Mouse (Mus musculus) kidney, embryonic 14.5 days (tissue): ENCODE results near the gene Man2a1. TPM values are rescaled to one million over a fixed set of nuclear protein-coding genes. Genes with fewer than 3 reads are reported as not detected.
"Not testable (repeated sequence)": the region's sequence is repeated elsewhere in the genome, so short reads cannot be mapped to it uniquely, and the experiment has no call there.

Experiments used
- ATAC-seq: fragments of 200-750 bp; cut with Nextera tagmentation; 2 replicates; pipeline ENCODE4 v1.8.0; 2017; ENCODE audit warnings: moderate number of reproducible peaks, mild to moderate bottlenecking, moderate TSS enrichment, moderate library complexity; ENCODE audit not compliant: low FRiP score, low TSS enrichment
- H3K27ac ChIP-seq: fragments of 300-500 bp; sonication (generic); 2 replicates; pipeline ENCODE4 v1.5.1; 2014; ENCODE audit warnings: low read depth, mild to moderate bottlenecking, low read length, moderate library complexity, mixed read lengths
- H3K27me3 ChIP-seq: fragments of 300-500 bp; sonication (generic); 2 replicates; pipeline ENCODE4 v1.6.1; 2014; ENCODE audit warnings: mild to moderate bottlenecking, low read length; ENCODE audit not compliant: control insufficient read depth, insufficient read depth
- H3K36me3 ChIP-seq: fragments of 300-500 bp; sonication (generic); 2 replicates; pipeline ENCODE4 v1.6.1; 2014; ENCODE audit warnings: low read length, mixed read lengths; ENCODE audit not compliant: control insufficient read depth, insufficient read depth
- H3K4me1 ChIP-seq: fragments of 300-500 bp; sonication (generic); 2 replicates; pipeline ENCODE4 v1.6.1; 2014; ENCODE audit warnings: low read length, mixed read lengths; ENCODE audit not compliant: control insufficient read depth, insufficient read depth
- H3K4me2 ChIP-seq: fragments of 300-500 bp; sonication (generic); replicated peaks from 2 replicates; pipeline ENCODE4 v1.6.1; 2014; ENCODE audit warnings: low read depth, mild to moderate bottlenecking, low read length
- H3K4me3 ChIP-seq: fragments of 300-500 bp; sonication (generic); 2 replicates; pipeline ENCODE4 v1.5.1; 2014; ENCODE audit warnings: mild to moderate bottlenecking, low read length
- H3K9ac ChIP-seq: fragments of 300-500 bp; sonication (generic); 2 replicates; pipeline ENCODE4 v1.6.1; 2014; ENCODE audit warnings: low read depth, mild to moderate bottlenecking, low read length, moderate library complexity
- H3K9me3 ChIP-seq: fragments of 300-500 bp; sonication (generic); 2 replicates; pipeline ENCODE4 v1.6.1; 2016; ENCODE audit warnings: low read length; ENCODE audit not compliant: control insufficient read depth
- WGBS: fragments of 180-500 bp; shearing (Covaris S2); extraction: QIAGEN DNeasy Blood & Tissue Kit; methylation state at CpG from one replicate; pipeline ENCODE4 v1.1.7; 2014; 5-methylcytosine and 5-hydroxymethylcytosine counted together
- polyA plus RNA-seq: library from polyadenylated mRNA; unstranded; fragments of >200 nt; fragmentation: Nextera tagmentation; extraction: Ambion mirVana; gene quantifications from 2 replicates; pipeline ENCODE4 v1.2.1, GENCODE M21; 2014

The Man2a1 gene
- polyA plus RNA-seq, 1 experiment from 2014 or later = 12.5 TPM

- 78% methylated on average over 5 of the region's 5 CpGs for WGBS
- no peak overlapping the region for H3K9ac ChIP-seq
- no peak overlapping the region for H3K4me3 ChIP-seq
- H3K4me2 ChIP-seq = no peak overlapping the region
- H3K4me1 ChIP-seq = no peaks in the 10 kb centered on the region
- H3K36me3 ChIP-seq = peaks cover 5% of the 10 kb centered on the region; the same call in 1 of the 2 replicates
- no peaks in the 10 kb centered on the region for H3K9me3 ChIP-seq
- H3K27ac ChIP-seq = no peak overlapping the region
- no peaks in the 10 kb centered on the region for H3K27me3 ChIP-seq
- ATAC-seq = no peak
Observed at GRCm38 (mm10) chr17:64755191-64755590, 154.7 kb downstream of the Man2a1 start.

- WGBS = 72% methylated on average over 4 of the region's 4 CpGs
- H3K4me1 ChIP-seq, ATAC-seq: not testable (repeated sequence)
Observed at GRCm38 (mm10) chr17:64762651-64763050, 162.1 kb downstream of the Man2a1 start.

GRCm38 (mm10) chr17:64763491-64763890 is 163.0 kb downstream of the Man2a1 start:
- no peak overlapping the region for H3K9ac ChIP-seq
- H3K36me3 ChIP-seq = no peaks in the 10 kb centered on the region
- H3K9me3 ChIP-seq = no peaks in the 10 kb centered on the region
- H3K27ac ChIP-seq = no peak overlapping the region
- no peaks in the 10 kb centered on the region for H3K4me1 ChIP-seq
- no peak overlapping the region for H3K4me3 ChIP-seq
- ATAC-seq = no peak
- H3K4me2 ChIP-seq = no peak overlapping the region
- 86% methylated on average over 4 of the region's 4 CpGs for WGBS
- no peaks in the 10 kb centered on the region for H3K27me3 ChIP-seq

More at GRCm38 (mm10) chr17:64762651-64763050, 162.1 kb downstream of the Man2a1 start:
- H3K9ac ChIP-seq, H3K4me2 ChIP-seq, H3K27ac ChIP-seq, H3K9me3 ChIP-seq, H3K27me3 ChIP-seq, H3K4me3 ChIP-seq, H3K36me3 ChIP-seq: not testable (repeated sequence)

GRCm38 (mm10) chr17:64764175-64765122 is 163.9 kb downstream of the Man2a1 start:
- Histone ChIP-seq H3K4me2 (no peak overlapping the region), H3K9ac (no peak overlapping the region), H3K36me3 (no peaks in the 10 kb centered on the region), H3K4me3 (no peak overlapping the region), H3K27me3 (no peaks in the 10 kb centered on the region), H3K4me1 (no peaks in the 10 kb centered on the region), H3K9me3 (no peaks in the 10 kb centered on the region), H3K27ac (no peak overlapping the region)
- no peak for ATAC-seq
- 82% methylated on average over 11 of the region's 11 CpGs for WGBS

GRCm38 (mm10) chr17:64765286-64765685 is 164.8 kb downstream of the Man2a1 start:
- Histone ChIP-seq H3K4me1 (no peaks in the 10 kb centered on the region), H3K27me3 (no peaks in the 10 kb centered on the region), H3K4me2 (no peak overlapping the region), H3K9me3 (no peaks in the 10 kb centered on the region), H3K9ac (no peak overlapping the region), H3K36me3 (no peaks in the 10 kb centered on the region), H3K27ac (no peak overlapping the region), H3K4me3 (no peak overlapping the region)
- no peak for ATAC-seq
- 47% methylated on average over 9 of the region's 9 CpGs for WGBS

- H3K4me2 ChIP-seq = no peak overlapping the region
- no peaks in the 10 kb centered on the region for H3K4me1 ChIP-seq
- H3K9ac ChIP-seq = no peak overlapping the region
- no peaks in the 10 kb centered on the region for H3K9me3 ChIP-seq
- ATAC-seq = no peak
- H3K36me3 ChIP-seq = no peaks in the 10 kb centered on the region
- 62% methylated on average over 6 of the region's 6 CpGs for WGBS
- no peak overlapping the region for H3K4me3 ChIP-seq
- no peak overlapping the region for H3K27ac ChIP-seq
- no peaks in the 10 kb centered on the region for H3K27me3 ChIP-seq
Observed at GRCm38 (mm10) chr17:64766507-64766906, 166.0 kb downstream of the Man2a1 start.

DNA sequence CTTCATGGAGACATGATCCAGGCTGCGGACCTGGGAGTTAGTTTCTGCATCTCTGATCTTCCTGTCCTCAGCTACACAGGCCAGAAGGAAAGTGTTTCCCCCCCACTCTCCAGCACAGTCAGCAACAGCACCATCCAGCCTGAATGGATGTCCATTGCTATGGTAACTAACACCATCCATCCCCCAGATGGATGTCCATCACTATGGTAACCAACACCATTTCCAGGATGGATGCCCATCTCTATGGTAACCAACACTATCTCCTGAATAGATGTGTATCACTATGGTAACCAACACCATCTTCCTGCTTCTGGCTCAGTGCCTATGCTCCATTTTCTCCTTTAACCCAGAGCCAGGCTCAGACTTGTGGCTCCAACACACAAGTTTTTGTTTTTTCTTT is 169.7 kb downstream of the Man2a1 start:
- Histone ChIP-seq H3K4me2 (no peak overlapping the region), H3K4me1 (no peaks in the 10 kb centered on the region), H3K27me3 (no peaks in the 10 kb centered on the region), H3K4me3 (no peak overlapping the region), H3K9me3 (no peaks in the 10 kb centered on the region), H3K36me3 (no peaks in the 10 kb centered on the region), H3K9ac (no peak overlapping the region), H3K27ac (no peak overlapping the region)
- ATAC-seq = no peak
- WGBS = 75% methylated on average over 1 of the region's 1 CpGs

GRCm38 (mm10) chr17:64772611-64773010 is 172.1 kb downstream of the Man2a1 start:
- Histone ChIP-seq H3K27ac (no peak overlapping the region), H3K36me3 (no peaks in the 10 kb centered on the region), H3K27me3 (no peaks in the 10 kb centered on the region), H3K4me1 (no peaks in the 10 kb centered on the region), H3K9me3 (no peaks in the 10 kb centered on the region), H3K9ac (no peak overlapping the region), H3K4me2 (no peak overlapping the region), H3K4me3 (no peak overlapping the region)
- no peak for ATAC-seq

DNA sequence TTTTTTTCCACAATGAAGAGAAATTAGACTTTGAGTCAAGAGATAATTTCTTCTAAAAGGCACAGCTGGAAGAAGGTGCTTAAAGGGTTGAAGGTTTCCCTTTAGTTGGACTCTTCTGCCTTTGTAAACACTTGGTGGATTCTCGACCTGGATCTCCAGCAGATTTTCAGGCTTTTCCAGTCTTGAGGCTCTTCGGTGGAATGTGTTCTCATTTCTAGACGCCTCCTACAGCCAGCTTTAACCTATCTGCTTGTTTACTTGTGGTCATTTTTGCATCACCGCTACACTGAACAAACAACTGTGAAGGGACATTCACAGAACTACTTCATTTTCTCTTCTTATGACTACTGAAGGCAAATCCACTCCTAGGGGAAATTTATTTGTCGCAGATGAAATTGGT is 173.7 kb downstream of the Man2a1 start:
- Histone ChIP-seq H3K9ac (no peak overlapping the region), H3K27ac (no peak overlapping the region), H3K4me2 (no peak overlapping the region), H3K36me3 (no peaks in the 10 kb centered on the region), H3K4me1 (no peaks in the 10 kb centered on the region), H3K4me3 (no peak overlapping the region), H3K27me3 (no peaks in the 10 kb centered on the region), H3K9me3 (no peaks in the 10 kb centered on the region)
- 92% methylated on average over 5 of the region's 5 CpGs for WGBS
- ATAC-seq = no peak
